Mouse (Mus musculus) intestine, embryonic 15.5 days (tissue): Measurements from ENCODE around the gene Iqcf1. TPM values are rescaled to one million over a fixed set of nuclear protein-coding genes. Genes with fewer than 3 reads are reported as not detected.

ENCODE experiments used
- ATAC-seq: fragments of 200-750 bp; cut with Nextera tagmentation; 2 replicates; pipeline ENCODE4 v1.8.0; 2017; ENCODE audit warnings: moderate TSS enrichment, moderate library complexity
- H3K27ac ChIP-seq: fragments of 300-500 bp; sonication (generic); 2 replicates; pipeline ENCODE4 v1.5.1; 2015; ENCODE audit warnings: mild to moderate bottlenecking, inconsistent platforms
- H3K27me3 ChIP-seq: fragments of 300-500 bp; sonication (generic); replicated peaks from 2 replicates; pipeline ENCODE4 v1.6.1; 2015; ENCODE audit warnings: inconsistent platforms
- H3K36me3 ChIP-seq: fragments of 300-500 bp; sonication (generic); 2 replicates; pipeline ENCODE4 v1.6.1; 2015; ENCODE audit warnings: inconsistent platforms
- H3K4me1 ChIP-seq: fragments of 300-500 bp; sonication (generic); replicated peaks from 2 replicates; pipeline ENCODE4 v1.6.1; 2015; ENCODE audit warnings: inconsistent platforms
- H3K4me2 ChIP-seq: fragments of 300-500 bp; sonication (generic); replicated peaks from 2 replicates; pipeline ENCODE4 v1.6.1; 2015; ENCODE audit warnings: mild to moderate bottlenecking, inconsistent platforms
- H3K4me3 ChIP-seq: fragments of 300-500 bp; sonication (generic); replicated peaks from 2 replicates; pipeline ENCODE4 v1.5.1; 2015; ENCODE audit warnings: inconsistent platforms
- H3K9ac ChIP-seq: fragments of 300-500 bp; sonication (generic); 2 replicates; pipeline ENCODE4 v1.6.1; 2015; ENCODE audit warnings: inconsistent platforms
- H3K9me3 ChIP-seq: fragments of 300-500 bp; sonication (generic); 2 replicates; pipeline ENCODE4 v1.6.1; 2016; ENCODE audit warnings: inconsistent platforms
- WGBS: fragments of 180-500 bp; shearing (Covaris S2); methylation state at CpG from one replicate; pipeline ENCODE4 v1.1.7; 2015; 5-methylcytosine and 5-hydroxymethylcytosine counted together
- polyA plus RNA-seq: library from polyadenylated mRNA; unstranded; fragments of >200 nt; fragmentation: Nextera tagmentation; extraction: Ambion mirVana; gene quantifications from 2 replicates; pipeline ENCODE4 v1.2.1, GENCODE M21; 2015

Iqcf1 gene
- polyA plus RNA-seq, 1 experiment from 2014 or later, result not detected

- 69% methylated on average over 6 of the region's 6 CpGs for WGBS
- Histone ChIP-seq H3K4me1 (peaks cover 29% of the 10 kb centered on the region), H3K36me3 (no peaks in the 10 kb centered on the region), H3K4me2 (no peak overlapping the region), H3K27me3 (peaks cover 16% of the 10 kb centered on the region), H3K9me3 (no peaks in the 10 kb centered on the region), H3K27ac (no peak overlapping the region), H3K9ac (no peak overlapping the region), H3K4me3 (no peak overlapping the region)
- no peak for ATAC-seq
These were observed 30.4 kb upstream of the Iqcf1 start for GRCm38 (mm10) chr9:106469317-106469716.

- peaks cover 30% of the 10 kb centered on the region for H3K4me1 ChIP-seq
- no peak overlapping the region for H3K4me2 ChIP-seq
- no peak overlapping the region for H3K4me3 ChIP-seq
- no peak for ATAC-seq
- H3K9ac ChIP-seq, result no peak overlapping the region
- WGBS, result 76% methylated on average over 9 of the region's 9 CpGs
- no peaks in the 10 kb centered on the region for H3K9me3 ChIP-seq
- no peak overlapping the region for H3K27ac ChIP-seq
- H3K27me3 ChIP-seq, result peaks cover 12% of the 10 kb centered on the region
- H3K36me3 ChIP-seq, result no peaks in the 10 kb centered on the region
These were observed 30.0 kb upstream of the Iqcf1 start for GRCm38 (mm10) chr9:106469776-106470175.

GRCm38 (mm10) chr9:106470991-106471750 is 28.6 kb upstream of the Iqcf1 start:
- Histone ChIP-seq H3K4me1 (peaks cover 34% of the 10 kb centered on the region), H3K4me2 (peak overlapping the region; percentile 44), H3K27me3 (no peaks in the 10 kb centered on the region), H3K36me3 (no peaks in the 10 kb centered on the region), H3K9ac (no peak overlapping the region), H3K4me3 (0 out of 2 replicates have a peak overlapping the region, but pooled peaks have one; percentile 14), H3K27ac (no peak overlapping the region), H3K9me3 (no peaks in the 10 kb centered on the region)
- no peak for ATAC-seq
- WGBS, result 69% methylated on average over 14 of the region's 14 CpGs

- Histone ChIP-seq H3K4me2 (peak overlapping the region; percentile 44), H3K4me3 (0 out of 2 replicates have a peak overlapping the region, but pooled peaks have one; percentile 14), H3K36me3 (no peaks in the 10 kb centered on the region), H3K4me1 (peaks cover 39% of the 10 kb centered on the region), H3K27me3 (no peaks in the 10 kb centered on the region), H3K9me3 (no peaks in the 10 kb centered on the region), H3K27ac (peak overlapping the region; percentile 2; the same call in 1 of the 2 replicates), H3K9ac (no peak overlapping the region)
- whole genome bisulfite sequencing, result 15% methylated on average over 5 of the region's 5 CpGs
- no peak for ATAC-seq
These were observed 27.9 kb upstream of the Iqcf1 start for GRCm38 (mm10) chr9:106471892-106472291.

- H3K9me3 ChIP-seq, result no peaks in the 10 kb centered on the region
- H3K4me1 ChIP-seq, result peaks cover 39% of the 10 kb centered on the region
- no peak overlapping the region for H3K9ac ChIP-seq
- H3K36me3 ChIP-seq, result no peaks in the 10 kb centered on the region
- H3K4me2 ChIP-seq, result no peak overlapping the region
- WGBS, result 58% methylated on average over 4 of the region's 4 CpGs
- H3K4me3 ChIP-seq, result no peak overlapping the region
- ATAC-seq, result no peak
- H3K27me3 ChIP-seq, result no peaks in the 10 kb centered on the region
- H3K27ac ChIP-seq, result peak overlapping the region; percentile 2; the same call in 1 of the 2 replicates
These were observed 27.4 kb upstream of the Iqcf1 start for GRCm38 (mm10) chr9:106472321-106472720.

GRCm38 (mm10) chr9:106473081-106473752 is 26.6 kb upstream of the Iqcf1 start:
- H3K4me1 ChIP-seq, result peaks cover 44% of the 10 kb centered on the region
- H3K4me2 ChIP-seq, result no peak overlapping the region
- H3K9me3 ChIP-seq, result no peaks in the 10 kb centered on the region
- H3K4me3 ChIP-seq, result no peak overlapping the region
- no peaks in the 10 kb centered on the region for H3K36me3 ChIP-seq
- no peaks in the 10 kb centered on the region for H3K27me3 ChIP-seq
- 86% methylated on average over 16 of the region's 16 CpGs for WGBS
- no peak for ATAC-seq
- H3K9ac ChIP-seq, result no peak overlapping the region
- no peak overlapping the region for H3K27ac ChIP-seq

- peaks cover 48% of the 10 kb centered on the region for H3K4me1 ChIP-seq
These were observed 26.0 kb upstream of the Iqcf1 start for GRCm38 (mm10) chr9:106473753-106474105.

GRCm38 (mm10) chr9:106474456-106474855 is 25.3 kb upstream of the Iqcf1 start:
- Histone ChIP-seq H3K36me3 (no peaks in the 10 kb centered on the region), H3K9ac (no peak overlapping the region), H3K27me3 (no peaks in the 10 kb centered on the region), H3K4me2 (peak overlapping the region; percentile 24; the same call in 1 of the 2 replicates), H3K4me3 (no peak overlapping the region), H3K9me3 (no peaks in the 10 kb centered on the region), H3K4me1 (peaks cover 48% of the 10 kb centered on the region), H3K27ac (no peak overlapping the region)
- 9% methylated on average over 6 of the region's 6 CpGs for WGBS
- no peak for ATAC-seq

More at GRCm38 (mm10) chr9:106473753-106474105, 26.0 kb upstream of the Iqcf1 start:
- no peak overlapping the region for H3K9ac ChIP-seq
- no peak overlapping the region for H3K27ac ChIP-seq
- no peak for ATAC-seq
- WGBS, result 86% methylated on average over 5 of the region's 5 CpGs
- H3K4me3 ChIP-seq, result no peak overlapping the region
- H3K27me3 ChIP-seq, result no peaks in the 10 kb centered on the region
- H3K4me2 ChIP-seq, result no peak overlapping the region
- no peaks in the 10 kb centered on the region for H3K9me3 ChIP-seq
- no peaks in the 10 kb centered on the region for H3K36me3 ChIP-seq

- no peak overlapping the region for H3K4me3 ChIP-seq
- no peak overlapping the region for H3K4me2 ChIP-seq
- no peak overlapping the region for H3K27ac ChIP-seq
- WGBS, result 66% methylated on average over 7 of the region's 7 CpGs
- no peak overlapping the region for H3K9ac ChIP-seq
- H3K9me3 ChIP-seq, result no peaks in the 10 kb centered on the region
- H3K27me3 ChIP-seq, result no peaks in the 10 kb centered on the region
- no peak for ATAC-seq
- H3K4me1 ChIP-seq, result peaks cover 48% of the 10 kb centered on the region
- no peaks in the 10 kb centered on the region for H3K36me3 ChIP-seq
These were observed 24.7 kb upstream of the Iqcf1 start for GRCm38 (mm10) chr9:106475046-106475445.

GRCm38 (mm10) chr9:106475663-106476001 is 24.1 kb upstream of the Iqcf1 start, which contains the start of gene Rrp9:
Rrp9 (plus strand) TSS chr9:106475963.
- H3K4me1 ChIP-seq, result peaks cover 48% of the 10 kb centered on the region

GRCm38 (mm10) chr9:106476002-106476923 is 23.5 kb upstream of the Iqcf1 start:
- no peak overlapping the region; the same call in none of the 2 replicates for H3K4me3 ChIP-seq
- WGBS, result 21% methylated on average over 16 of the region's 16 CpGs
- peak overlapping the region; percentile 80 for H3K4me2 ChIP-seq
- ATAC-seq, result peak; percentile 52
- H3K9ac ChIP-seq, result peak overlapping the region; percentile 42
- H3K36me3 ChIP-seq, result peaks cover 8% of the 10 kb centered on the region
- no peaks in the 10 kb centered on the region for H3K27me3 ChIP-seq
- H3K4me1 ChIP-seq, result peaks cover 48% of the 10 kb centered on the region
- H3K27ac ChIP-seq, result peak overlapping the region; percentile 38; the same call in 1 of the 2 replicates
- H3K9me3 ChIP-seq, result no peaks in the 10 kb centered on the region

More at GRCm38 (mm10) chr9:106475663-106476001, 24.1 kb upstream of the Iqcf1 start, which contains the start of gene Rrp9:
- peak within 1 kb of the TSS; percentile 38; the same call in 1 of the 2 replicates for H3K27ac ChIP-seq
- H3K36me3 ChIP-seq, result peaks cover 1% of the 10 kb centered on the region
- H3K9me3 ChIP-seq, result no peaks in the 10 kb centered on the region
- H3K9ac ChIP-seq, result peak within 1 kb of the TSS; percentile 42
- ATAC-seq, result no peak
- no peaks in the 10 kb centered on the region for H3K27me3 ChIP-seq
- no peak within 1 kb of the TSS; the same call in none of the 2 replicates for H3K4me3 ChIP-seq
- 83% methylated on average over 10 of the region's 10 CpGs for WGBS
- H3K4me2 ChIP-seq, result peak within 1 kb of the TSS; percentile 80
